Mouse (Mus musculus): ENCODE data around the gene Cap2. TPM values are rescaled to one million over a fixed set of nuclear protein-coding genes. Genes with fewer than 3 reads are reported as not detected.

Cap2 gene
- polyA plus RNA-seq, 1 experiment: 2.2 TPM

Other genes starting within 250 kb of the Cap2 start
- gene Stmnd1, start 228.1 kb upstream of the Cap2 start, polyA plus RNA-seq (2012; ENCODE audit: insufficient read depth, insufficient read length, missing spikeins): 1.0 TPM in 1 of 2 replicates, not detected in the other
- gene Rbm24, start 83.4 kb upstream of the Cap2 start, polyA plus RNA-seq (2012; ENCODE audit: insufficient read depth, insufficient read length, missing spikeins): 1.3 and 3.7 TPM in 2 replicates
- 30.1 and 31.7 TPM in 2 replicates for gene Fam8a1, start 167.7 kb downstream of the Cap2 start, polyA plus RNA-seq (2012; ENCODE audit: insufficient read depth, insufficient read length, missing spikeins)
- 15.1 and 20.4 TPM in 2 replicates for gene Nup153, start 226.1 kb downstream of the Cap2 start, polyA plus RNA-seq (2012; ENCODE audit: insufficient read depth, insufficient read length, missing spikeins)